ENCODE assay signal across 10 mouse cellular contexts in genomic region chr9:65546413-65546695, GRCm38 (mm10). TPM values are rescaled to one million over a fixed set of nuclear protein-coding genes. Genes with fewer than 3 reads are reported as not detected.
A peak's percentile ranks its signal among the peaks of the same experiment; 100 is the strongest.
DNase-seq lines count a peak whose midpoint lies in the region; ATAC-seq and TF ChIP-seq lines count a peak whose summit lies in the region.
"Had no signal": no experiment of that assay in that cellular context is flagged by ENCODE, and none has a peak within 500 bp of the region (broad histone marks: within the 10 kb centered on the region; RNA-seq: fewer than 3 reads in every experiment).

No protein-coding gene starts in this region.

- no peaks in the 10 kb centered on the region for H3K36me3 ChIP-seq in intestine, embryonic 14.5 days (ENCODE audit: control insufficient read depth, insufficient read depth, low read length)
- no peaks in the 10 kb centered on the region for H3K36me3 ChIP-seq in intestine, postnatal 0 days (ENCODE audit: control insufficient read depth, insufficient read depth)
- no peaks in the 10 kb centered on the region for H3K36me3 ChIP-seq in liver, postnatal 0 days (replicated peaks; ENCODE audit: insufficient read depth, low read length)

- no peak for ATAC-seq in intestine, embryonic 14.5 days (replicated peaks; ENCODE audit: low FRiP score, low TSS enrichment, low read depth)
- ATAC-seq in intestine, postnatal 0 days: no peak
- peak; percentile 40 for ATAC-seq in liver, postnatal 0 days
- no peak for ATAC-seq in granulocyte monocyte progenitor cell, adult 5-6 weeks (replicated peaks; ENCODE audit: poor library complexity, severe bottlenecking)
- ATAC-seq: Patski had no signal

- no peak overlapping the region for H3K9ac ChIP-seq in intestine, embryonic 14.5 days (ENCODE audit: low read length)
- no peak overlapping the region for H3K9ac ChIP-seq in intestine, postnatal 0 days (ENCODE audit: low read depth, low read length)
- H3K9ac ChIP-seq in liver, postnatal 0 days (replicated peaks): no peak overlapping the region

- peak; percentile 63 for TF ChIP-seq EP300 in liver, postnatal 0 days (IDR thresholded peaks at IDR 0.05; ENCODE audit: low read depth)

- H3K27ac ChIP-seq in intestine, embryonic 14.5 days (ENCODE audit: low read depth): 0 out of 2 replicates have a peak overlapping the region, but pooled peaks have one; percentile 33
- H3K27ac ChIP-seq in intestine, postnatal 0 days (ENCODE audit: low read depth, low read length): no peak overlapping the region
- peak overlapping the region; percentile 61 for H3K27ac ChIP-seq in brown adipose tissue, adult 24 weeks (replicated peaks; ENCODE audit: low read depth, low read length)
- peak overlapping the region; percentile 80 for H3K27ac ChIP-seq in liver, postnatal 0 days (ENCODE audit: low read depth)

- H3K4me3 ChIP-seq in intestine, embryonic 14.5 days (ENCODE audit: low read depth, low read length): no peak overlapping the region
- H3K4me3 ChIP-seq in intestine, postnatal 0 days (ENCODE audit: low read depth, low read length): no peak overlapping the region
- no peak overlapping the region for H3K4me3 ChIP-seq in brown adipose tissue, adult 24 weeks (ENCODE audit: insufficient read depth, low read depth, low read length)
- no peak overlapping the region for H3K4me3 ChIP-seq in liver, postnatal 0 days (ENCODE audit: low read depth, low read length)

- no peak overlapping the region for H3K4me2 ChIP-seq in intestine, embryonic 14.5 days (ENCODE audit: low read length)
- H3K4me2 ChIP-seq in intestine, postnatal 0 days (replicated peaks; ENCODE audit: low read depth): no peak overlapping the region
- no peak overlapping the region for H3K4me2 ChIP-seq in liver, postnatal 0 days (ENCODE audit: low read depth, low read length)

- H3K4me1 ChIP-seq in intestine, embryonic 14.5 days (replicated peaks; ENCODE audit: control insufficient read depth, insufficient read depth, low read length): peaks cover 37% of the 10 kb centered on the region
- peaks cover 9% of the 10 kb centered on the region; the same call in 1 of the 2 replicates for H3K4me1 ChIP-seq in intestine, postnatal 0 days (replicated peaks; ENCODE audit: control insufficient read depth, insufficient read depth, low read length)
- H3K4me1 ChIP-seq in brown adipose tissue, adult 24 weeks (ENCODE audit: control insufficient read depth, insufficient read depth, insufficient read length, low read length): peaks cover 48% of the 10 kb centered on the region
- peaks cover 70% of the 10 kb centered on the region for H3K4me1 ChIP-seq in liver, postnatal 0 days (ENCODE audit: insufficient read depth)

- H3K27me3 ChIP-seq in intestine, embryonic 14.5 days (replicated peaks; ENCODE audit: control insufficient read depth, insufficient read depth, low read length): no peaks in the 10 kb centered on the region
- no peaks in the 10 kb centered on the region for H3K27me3 ChIP-seq in intestine, postnatal 0 days (replicated peaks; ENCODE audit: control insufficient read depth, insufficient read depth, low read length)
- no peaks in the 10 kb centered on the region for H3K27me3 ChIP-seq in liver, postnatal 0 days (ENCODE audit: insufficient read depth, low read length)
- H3K27me3 ChIP-seq: Patski had no signal

- no peak for TF ChIP-seq CTCF in intestine, postnatal 0 days (IDR thresholded peaks at IDR 0.05; ENCODE audit: low read depth)
- no peak for TF ChIP-seq CTCF in liver, postnatal 0 days (IDR thresholded peaks at IDR 0.05; ENCODE audit: low read depth)

- DNase-seq in intestine, embryonic 14.5 days (ENCODE audit: low spot score): no peak
- peak; percentile 46 for DNase-seq in MN1 (ENCODE audit: low spot score)
- no peak for DNase-seq in liver, postnatal 0 days
- DNase-seq in cerebellum, postnatal 10 days: no peak
- DNase-seq in gastrocnemius, postnatal 10 days: no peak
- DNase-seq: cerebellum, adult 18-20 months had no signal

- H3K9me3 ChIP-seq in intestine, embryonic 14.5 days (ENCODE audit: control insufficient read depth, low read length): no peaks in the 10 kb centered on the region
- no peaks in the 10 kb centered on the region for H3K9me3 ChIP-seq in intestine, postnatal 0 days (ENCODE audit: control insufficient read depth)
- H3K9me3 ChIP-seq in liver, postnatal 0 days (ENCODE audit: low read length): no peaks in the 10 kb centered on the region

- 63% methylated on average over 4 of the region's 4 CpGs for WGBS in intestine, embryonic 14.5 days
- 50% methylated on average over 4 of the region's 4 CpGs for WGBS in intestine, postnatal 0 days
- 23% methylated on average over 4 of the region's 4 CpGs for whole genome bisulfite sequencing in liver, postnatal 0 days (ENCODE audit: insufficient replicate concordance)

RNA-seq across cellular contexts. Expression of gene Ankdd1a, which starts 26.4 kb away (rescaled TPM):
- not detected in 2 replicates for polyA plus RNA-seq in intestine, embryonic 14.5 days (2014; fragmentation: Nextera tagmentation; extraction: Ambion mirVana)
- not detected in 2 replicates for polyA plus RNA-seq in intestine, postnatal 0 days (2015; fragmentation: Nextera tagmentation; extraction: Ambion mirVana)
- not detected in 2 replicates for polyA plus RNA-seq in brown adipose tissue, adult 24 weeks (2012; ENCODE audit: insufficient read depth, insufficient read length, missing spikeins)
- polyA plus RNA-seq in liver, postnatal 0 days (2015; fragmentation: Nextera tagmentation; extraction: Ambion mirVana): not detected in 2 replicates
- total RNA-seq in granulocyte monocyte progenitor cell, adult 5-6 weeks (2014; fragmentation: Nextera tagmentation): not detected in 2 replicates
- total RNA-seq in granulocyte monocyte progenitor cell, adult 5-6 weeks (2017): not detected in 2 replicates
- total RNA-seq in gastrocnemius, postnatal 10 days (2021): not detected
- polyA plus RNA-seq: Patski had no signal

RNA-seq across cellular contexts. Expression of gene Plekho2, which starts 33.5 kb away (rescaled TPM):
- 11.9 and 12.6 TPM in 2 replicates for polyA plus RNA-seq in intestine, embryonic 14.5 days (2014; fragmentation: Nextera tagmentation; extraction: Ambion mirVana)
- 6.6 and 6.7 TPM in 2 replicates for polyA plus RNA-seq in intestine, postnatal 0 days (2015; fragmentation: Nextera tagmentation; extraction: Ambion mirVana)
- 6.2 and 7.5 TPM in 2 replicates for polyA plus RNA-seq in brown adipose tissue, adult 24 weeks (2012; ENCODE audit: insufficient read depth, insufficient read length, missing spikeins)
- polyA plus RNA-seq in liver, postnatal 0 days (2015; fragmentation: Nextera tagmentation; extraction: Ambion mirVana): 14.3 and 14.5 TPM in 2 replicates
- 15.4 and 20.2 TPM in 2 replicates for total RNA-seq in granulocyte monocyte progenitor cell, adult 5-6 weeks (2014; fragmentation: Nextera tagmentation)
- 7.1 and 12.6 TPM in 2 replicates for total RNA-seq in granulocyte monocyte progenitor cell, adult 5-6 weeks (2017)
- 10 to 100 TPM; 11.4 to 17.3 TPM for total RNA-seq in gastrocnemius, postnatal 10 days (2021)

RNA-seq across cellular contexts. Expression of gene Pif1, which starts 40.6 kb away (rescaled TPM):
- 8.1 and 9.9 TPM in 2 replicates for polyA plus RNA-seq in intestine, embryonic 14.5 days (2014; fragmentation: Nextera tagmentation; extraction: Ambion mirVana)
- polyA plus RNA-seq in intestine, postnatal 0 days (2015; fragmentation: Nextera tagmentation; extraction: Ambion mirVana): 1.2 and 1.8 TPM in 2 replicates
- not detected in 2 replicates for polyA plus RNA-seq in brown adipose tissue, adult 24 weeks (2012; ENCODE audit: insufficient read depth, insufficient read length, missing spikeins)
- polyA plus RNA-seq in liver, postnatal 0 days (2015; fragmentation: Nextera tagmentation; extraction: Ambion mirVana): 3.2 and 3.5 TPM in 2 replicates
- total RNA-seq in granulocyte monocyte progenitor cell, adult 5-6 weeks (2014; fragmentation: Nextera tagmentation): 5.3 and 5.4 TPM in 2 replicates
- total RNA-seq in granulocyte monocyte progenitor cell, adult 5-6 weeks (2017): 8.7 and 13.2 TPM in 2 replicates
- 1 to 10 TPM in 1 of 2 experiments, under 1 TPM in 1; 0.92 to 1.4 TPM for total RNA-seq in gastrocnemius, postnatal 10 days (2021)
